Mouse (Mus musculus): ENCODE data around the gene Traf2.

Traf2 gene

GRCm38 (mm10) chr2:25546811-25547491 lies at the start of gene Traf2:
Gene Traf2 (minus strand): TSS chr2:25546940.
- DNase-seq: peak; percentile 98

- peak; percentile 38 for DNase-seq
Measured at GRCm38 (mm10) chr2:25591863-25592262, 45.1 kb upstream of the Traf2 start.

GRCm38 (mm10) chr2:25588227-25588907 lies 41.6 kb upstream of the Traf2 start:
- DNase-seq: no peak

GRCm38 (mm10) chr2:25587290-25587689 lies 40.5 kb upstream of the Traf2 start:
- no peak for DNase-seq

- DNase-seq: no peak
Measured at GRCm38 (mm10) chr2:25585601-25586000, 38.9 kb upstream of the Traf2 start.

GRCm38 (mm10) chr2:25584856-25585255 lies 38.1 kb upstream of the Traf2 start:
- DNase-seq: no peak

GRCm38 (mm10) chr2:25584152-25584551 lies 37.4 kb upstream of the Traf2 start:
- DNase-seq: no peak

GRCm38 (mm10) chr2:25583571-25583970 lies 36.8 kb upstream of the Traf2 start:
- DNase-seq: no peak

GRCm38 (mm10) chr2:25583120-25583481 lies 36.4 kb upstream of the Traf2 start:
- DNase-seq: no peak

GRCm38 (mm10) chr2:25582466-25583119 lies 35.9 kb upstream of the Traf2 start:
- peak; percentile 40 for DNase-seq

- no peak for DNase-seq
Measured at GRCm38 (mm10) chr2:25581901-25582301, 35.2 kb upstream of the Traf2 start.

GRCm38 (mm10) chr2:25581294-25581864 lies 34.6 kb upstream of the Traf2 start, which contains the start of gene Ajm1:
Gene Ajm1 (minus strand): TSS chr2:25581757.
- peak; percentile 60 for DNase-seq

- no peak for DNase-seq
Measured at GRCm38 (mm10) chr2:25580621-25581101, 33.9 kb upstream of the Traf2 start.

GRCm38 (mm10) chr2:25579737-25580460 lies 33.2 kb upstream of the Traf2 start:
- DNase-seq: peak; percentile 45

GRCm38 (mm10) chr2:25578796-25579736 lies 32.3 kb upstream of the Traf2 start:
- DNase-seq: no peak

- DNase-seq: no peak
Measured at GRCm38 (mm10) chr2:25577951-25578795, 31.4 kb upstream of the Traf2 start.

GRCm38 (mm10) chr2:25576965-25577891 lies 30.5 kb upstream of the Traf2 start:
- DNase-seq: no peak

GRCm38 (mm10) chr2:25576028-25576850 lies 29.5 kb upstream of the Traf2 start:
- DNase-seq: no peak

Data from liver (tissue).